Mouse (Mus musculus): ENCODE measurements around the gene Tbpl2. TPM values are rescaled to one million over a fixed set of nuclear protein-coding genes. Genes with fewer than 3 reads are reported as not detected.

The Tbpl2 gene
- polyA plus RNA-seq, 1 experiment from 2014 or later = not detected

DNA sequence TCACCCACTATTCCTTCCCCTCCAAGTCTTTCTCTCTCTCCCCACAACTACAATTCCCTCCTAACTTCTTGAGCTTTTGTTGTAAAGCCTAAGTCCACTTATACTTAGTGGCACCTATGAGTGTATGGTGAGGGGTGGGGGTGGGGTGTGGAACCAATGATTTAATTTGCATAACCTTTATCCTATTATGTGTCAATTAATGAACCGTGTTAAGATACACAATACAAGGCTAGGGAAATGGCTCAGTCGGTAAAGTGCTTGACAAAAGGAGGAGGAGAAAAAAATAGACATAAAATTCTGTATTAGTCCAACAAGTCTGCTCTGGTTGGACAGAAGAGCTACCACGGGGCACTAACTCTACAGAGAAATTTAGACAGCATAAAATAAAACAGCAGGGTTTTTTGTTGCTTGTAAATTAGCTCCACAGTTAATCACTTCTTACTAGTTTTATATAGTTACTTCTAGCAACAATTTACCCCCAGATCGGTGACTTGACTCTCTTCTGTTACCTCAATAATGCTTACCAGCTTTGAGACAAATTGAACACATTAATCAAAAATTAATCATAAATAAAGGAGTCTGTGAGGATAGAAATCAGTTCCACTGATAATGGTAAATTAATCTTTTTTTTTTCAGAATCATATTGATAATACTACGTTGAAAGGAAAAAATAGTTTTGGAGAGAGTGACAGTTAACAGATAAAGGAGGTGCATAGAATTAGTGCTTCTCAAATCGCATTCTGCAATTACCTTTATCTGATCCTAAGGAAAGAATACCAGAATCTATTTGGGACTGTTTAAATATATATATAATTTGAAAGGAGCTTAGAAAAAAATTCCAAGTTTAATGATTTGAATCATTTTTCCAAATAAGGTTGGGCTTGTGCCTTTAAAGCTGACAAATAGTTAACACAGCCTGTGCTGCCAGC lies 48.6 kb downstream of the Tbpl2 start:
- no peaks in the 10 kb centered on the region for H3K27me3 ChIP-seq (ENCODE audit: control insufficient read depth, insufficient read depth, low read length)
- no peaks in the 10 kb centered on the region for H3K36me3 ChIP-seq (ENCODE audit: control insufficient read depth, insufficient read depth)
- WGBS = 62% methylated on average over 6 of the region's 6 CpGs
- H3K9me3 ChIP-seq (replicated peaks; ENCODE audit: control insufficient read depth, low read length) = no peaks in the 10 kb centered on the region
- H3K27ac ChIP-seq (ENCODE audit: low read length) = no peak overlapping the region
- peak overlapping the region; percentile 64 for H3K9ac ChIP-seq (ENCODE audit: low read length)
- peak overlapping the region; percentile 65 for H3K4me2 ChIP-seq (ENCODE audit: low read depth, low read length)
- peak overlapping the region; percentile 47 for H3K4me3 ChIP-seq (ENCODE audit: low read length)
- no peaks in the 10 kb centered on the region for H3K4me1 ChIP-seq (ENCODE audit: control insufficient read depth, insufficient read depth, low read length)
- ATAC-seq (replicated peaks; ENCODE audit: extremely low read depth, insufficient read depth, low FRiP score) = no peak

DNA sequence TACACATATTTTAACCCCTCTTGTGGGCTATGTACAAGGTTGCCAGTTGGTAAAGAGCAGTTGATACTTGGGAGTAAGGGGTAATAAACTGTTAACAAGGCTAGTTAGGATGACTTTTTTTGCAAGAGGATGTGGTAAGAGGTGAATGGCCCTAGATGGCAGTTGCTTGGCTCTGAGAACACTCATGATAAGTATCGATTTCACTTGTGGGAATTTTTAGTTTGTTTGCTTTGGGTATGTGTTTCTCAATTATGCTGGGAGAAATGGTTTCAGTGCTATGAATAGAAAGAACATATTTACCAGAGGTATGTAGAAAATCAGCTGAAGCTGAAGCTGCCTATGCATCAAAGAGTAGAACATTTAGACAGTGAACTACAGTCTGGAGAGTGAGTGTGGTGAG lies 53.5 kb downstream of the Tbpl2 start:
- 61% methylated on average over 1 of the region's 1 CpGs for WGBS
- Histone ChIP-seq H3K9me3 (replicated peaks; ENCODE audit: control insufficient read depth, low read length) (no peaks in the 10 kb centered on the region), H3K4me2 (ENCODE audit: low read depth, low read length) (no peak overlapping the region), H3K36me3 (ENCODE audit: control insufficient read depth, insufficient read depth) (no peaks in the 10 kb centered on the region), H3K9ac (ENCODE audit: low read length) (no peak overlapping the region), H3K4me1 (ENCODE audit: control insufficient read depth, insufficient read depth, low read length) (no peaks in the 10 kb centered on the region), H3K27me3 (ENCODE audit: control insufficient read depth, insufficient read depth, low read length) (no peaks in the 10 kb centered on the region), H3K27ac (ENCODE audit: low read length) (no peak overlapping the region), H3K4me3 (ENCODE audit: low read length) (no peak overlapping the region)
- ATAC-seq (replicated peaks; ENCODE audit: extremely low read depth, insufficient read depth, low FRiP score) = no peak

- Histone ChIP-seq H3K27ac (ENCODE audit: low read length) (no peak overlapping the region), H3K9me3 (replicated peaks; ENCODE audit: control insufficient read depth, low read length) (no peaks in the 10 kb centered on the region), H3K4me2 (ENCODE audit: low read depth, low read length) (no peak overlapping the region), H3K9ac (ENCODE audit: low read length) (no peak overlapping the region), H3K4me3 (ENCODE audit: low read length) (no peak overlapping the region), H3K36me3 (ENCODE audit: control insufficient read depth, insufficient read depth) (no peaks in the 10 kb centered on the region), H3K4me1 (ENCODE audit: control insufficient read depth, insufficient read depth, low read length) (no peaks in the 10 kb centered on the region), H3K27me3 (ENCODE audit: control insufficient read depth, insufficient read depth, low read length) (no peaks in the 10 kb centered on the region)
- 94% methylated on average over 1 of the region's 1 CpGs for WGBS
- no peak for ATAC-seq (replicated peaks; ENCODE audit: extremely low read depth, insufficient read depth, low FRiP score)
These were observed 55.9 kb downstream of the Tbpl2 start for GRCm38 (mm10) chr2:24040531-24040930.

Other genes starting within 250 kb of the Tbpl2 start
- 3.4 and 5.0 TPM in 2 replicates for gene Hnmt, start 47.2 kb downstream of the Tbpl2 start, polyA plus RNA-seq (2015; fragmentation: Nextera tagmentation; extraction: Ambion mirVana)
- not detected in 2 replicates for gene Il1f8, start 56.6 kb upstream of the Tbpl2 start, polyA plus RNA-seq (2015; fragmentation: Nextera tagmentation; extraction: Ambion mirVana)
- not detected in 2 replicates for gene Il1f9, start 89.9 kb upstream of the Tbpl2 start, polyA plus RNA-seq (2015; fragmentation: Nextera tagmentation; extraction: Ambion mirVana)
- not detected in 2 replicates for gene Il1f6, start 118.8 kb upstream of the Tbpl2 start, polyA plus RNA-seq (2015; fragmentation: Nextera tagmentation; extraction: Ambion mirVana)
- gene Il1f5, start 180.4 kb upstream of the Tbpl2 start, polyA plus RNA-seq (2015; fragmentation: Nextera tagmentation; extraction: Ambion mirVana) = not detected in 2 replicates
- gene Il1f10, start 194.6 kb upstream of the Tbpl2 start, polyA plus RNA-seq (2015; fragmentation: Nextera tagmentation; extraction: Ambion mirVana) = not detected in 2 replicates
- 0.85 and 2.1 TPM in 2 replicates for gene Il1rn, start 240.3 kb upstream of the Tbpl2 start, polyA plus RNA-seq (2015; fragmentation: Nextera tagmentation; extraction: Ambion mirVana)

Measured in heart, embryonic 16.5 days (tissue).